Mouse (Mus musculus): Measurements from ENCODE around the gene Nr1h3. TPM values are rescaled to one million over a fixed set of nuclear protein-coding genes. Genes with fewer than 3 reads are reported as not detected.

Gene Nr1h3
- total and polyA plus RNA-seq, 2 experiments from 2014 or later = 1.5 to 1.6 TPM

GRCm38 (mm10) chr2:91176234-91176633 lies 26.4 kb downstream of the Nr1h3 start:
- no peaks in the 10 kb centered on the region for H3K27me3 ChIP-seq (ENCODE audit: insufficient read depth, low read length)
- H3K9me3 ChIP-seq (ENCODE audit: low read length) = no peaks in the 10 kb centered on the region
- ATAC-seq (no peak), DNase-seq (no peak)
- no peak overlapping the region for H3K4me3 ChIP-seq (ENCODE audit: low read depth, low read length)
- no peak overlapping the region for H3K9ac ChIP-seq
- peaks cover 7% of the 10 kb centered on the region for H3K4me1 ChIP-seq (ENCODE audit: insufficient read depth)
- no peak for TF ChIP-seq CTCF (IDR thresholded peaks at IDR 0.05; ENCODE audit: low read depth)
- H3K4me2 ChIP-seq (ENCODE audit: low read depth) = no peak overlapping the region
- peaks cover 63% of the 10 kb centered on the region for H3K36me3 ChIP-seq (ENCODE audit: insufficient read depth)
- WGBS = 77% methylated on average over 6 of the region's 6 CpGs
- H3K27ac ChIP-seq (ENCODE audit: low read depth, low read length) = no peak overlapping the region

GRCm38 (mm10) chr2:91175490-91175889 lies 27.1 kb downstream of the Nr1h3 start:
- Histone ChIP-seq H3K4me2 (ENCODE audit: low read depth) (no peak overlapping the region), H3K9me3 (ENCODE audit: low read length) (no peaks in the 10 kb centered on the region), H3K27ac (ENCODE audit: low read depth, low read length) (no peak overlapping the region), H3K36me3 (ENCODE audit: insufficient read depth) (peaks cover 68% of the 10 kb centered on the region), H3K27me3 (ENCODE audit: insufficient read depth, low read length) (no peaks in the 10 kb centered on the region), H3K4me1 (ENCODE audit: insufficient read depth) (no peaks in the 10 kb centered on the region; the same call in 1 of the 2 replicates), H3K4me3 (ENCODE audit: low read depth, low read length) (no peak overlapping the region), H3K9ac (no peak overlapping the region)
- no peak for DNase-seq
- no peak for ATAC-seq
- 84% methylated on average over 4 of the region's 4 CpGs for WGBS
- no peak for TF ChIP-seq CTCF (IDR thresholded peaks at IDR 0.05; ENCODE audit: low read depth)

- 86% methylated on average over 25 of the region's 25 CpGs for WGBS
- Histone ChIP-seq H3K4me1 (ENCODE audit: insufficient read depth) (no peaks in the 10 kb centered on the region), H3K4me2 (ENCODE audit: low read depth) (no peak overlapping the region), H3K36me3 (ENCODE audit: insufficient read depth) (peaks cover 86% of the 10 kb centered on the region), H3K4me3 (ENCODE audit: low read depth, low read length) (no peak overlapping the region), H3K27ac (ENCODE audit: low read depth, low read length) (no peak overlapping the region), H3K9me3 (ENCODE audit: low read length) (no peaks in the 10 kb centered on the region), H3K27me3 (ENCODE audit: insufficient read depth, low read length) (no peaks in the 10 kb centered on the region), H3K9ac (no peak overlapping the region)
- ATAC-seq = no peak
- DNase-seq = no peak
- TF ChIP-seq CTCF (IDR thresholded peaks at IDR 0.05; ENCODE audit: low read depth) = no peak
These were observed 32.9 kb downstream of the Nr1h3 start for GRCm38 (mm10) chr2:91169587-91170322.

- 76% methylated on average over 4 of the region's 4 CpGs for WGBS
- Histone ChIP-seq H3K27ac (ENCODE audit: low read depth, low read length) (no peak overlapping the region), H3K9ac (no peak overlapping the region), H3K27me3 (ENCODE audit: insufficient read depth, low read length) (no peaks in the 10 kb centered on the region), H3K4me3 (ENCODE audit: low read depth, low read length) (no peak overlapping the region), H3K4me2 (ENCODE audit: low read depth) (no peak overlapping the region), H3K4me1 (ENCODE audit: insufficient read depth) (no peaks in the 10 kb centered on the region), H3K36me3 (ENCODE audit: insufficient read depth) (peaks cover 90% of the 10 kb centered on the region), H3K9me3 (ENCODE audit: low read length) (no peaks in the 10 kb centered on the region)
- no peak for DNase-seq
- no peak for ATAC-seq
- TF ChIP-seq CTCF (IDR thresholded peaks at IDR 0.05; ENCODE audit: low read depth) = no peak
These were observed 35.0 kb downstream of the Nr1h3 start for GRCm38 (mm10) chr2:91167629-91168028.

GRCm38 (mm10) chr2:91164991-91165390 lies 37.6 kb downstream of the Nr1h3 start:
- WGBS = 92% methylated on average over 6 of the region's 6 CpGs
- Histone ChIP-seq H3K9me3 (ENCODE audit: low read length) (no peaks in the 10 kb centered on the region), H3K27ac (ENCODE audit: low read depth, low read length) (no peak overlapping the region), H3K4me1 (ENCODE audit: insufficient read depth) (no peaks in the 10 kb centered on the region), H3K9ac (no peak overlapping the region), H3K27me3 (ENCODE audit: insufficient read depth, low read length) (no peaks in the 10 kb centered on the region), H3K4me3 (ENCODE audit: low read depth, low read length) (no peak overlapping the region), H3K4me2 (ENCODE audit: low read depth) (no peak overlapping the region), H3K36me3 (ENCODE audit: insufficient read depth) (peaks cover 91% of the 10 kb centered on the region)
- DNase-seq (no peak), ATAC-seq (no peak)
- TF ChIP-seq CTCF (IDR thresholded peaks at IDR 0.05; ENCODE audit: low read depth) = no peak

GRCm38 (mm10) chr2:91163532-91163931 lies 39.1 kb downstream of the Nr1h3 start:
- WGBS = 96% methylated on average over 5 of the region's 5 CpGs
- H3K9me3 ChIP-seq (ENCODE audit: low read length) = no peaks in the 10 kb centered on the region
- H3K4me3 ChIP-seq (ENCODE audit: low read depth, low read length) = no peak overlapping the region
- no peaks in the 10 kb centered on the region for H3K4me1 ChIP-seq (ENCODE audit: insufficient read depth)
- no peak overlapping the region for H3K27ac ChIP-seq (ENCODE audit: low read depth, low read length)
- TF ChIP-seq CTCF (IDR thresholded peaks at IDR 0.05; ENCODE audit: low read depth) = no peak
- H3K36me3 ChIP-seq (ENCODE audit: insufficient read depth) = peaks cover 88% of the 10 kb centered on the region
- ATAC-seq = no peak
- no peak overlapping the region for H3K9ac ChIP-seq
- no peaks in the 10 kb centered on the region for H3K27me3 ChIP-seq (ENCODE audit: insufficient read depth, low read length)
- H3K4me2 ChIP-seq (ENCODE audit: low read depth) = no peak overlapping the region
- DNase-seq = no peak

- Histone ChIP-seq H3K36me3 (ENCODE audit: insufficient read depth) (peaks cover 87% of the 10 kb centered on the region), H3K4me3 (ENCODE audit: low read depth, low read length) (no peak overlapping the region), H3K27ac (ENCODE audit: low read depth, low read length) (no peak overlapping the region), H3K4me1 (ENCODE audit: insufficient read depth) (no peaks in the 10 kb centered on the region), H3K9me3 (ENCODE audit: low read length) (no peaks in the 10 kb centered on the region), H3K4me2 (ENCODE audit: low read depth) (no peak overlapping the region), H3K9ac (no peak overlapping the region), H3K27me3 (ENCODE audit: insufficient read depth, low read length) (no peaks in the 10 kb centered on the region)
- 92% methylated on average over 4 of the region's 4 CpGs for WGBS
- DNase-seq = no peak
- TF ChIP-seq CTCF (IDR thresholded peaks at IDR 0.05; ENCODE audit: low read depth) = no peak
- ATAC-seq = no peak
These were observed 39.7 kb downstream of the Nr1h3 start for GRCm38 (mm10) chr2:91162952-91163351.

Measured in forebrain, postnatal 0 days (tissue).